Mouse (Mus musculus): ENCODE measurements at regions not wholly inside any gene's neighbourhood (a gene's known extent, or its start where the extent isn't known, plus 50 kb on each side); places are given as distances from the start of the nearest gene placed in this dataset.

DNA sequence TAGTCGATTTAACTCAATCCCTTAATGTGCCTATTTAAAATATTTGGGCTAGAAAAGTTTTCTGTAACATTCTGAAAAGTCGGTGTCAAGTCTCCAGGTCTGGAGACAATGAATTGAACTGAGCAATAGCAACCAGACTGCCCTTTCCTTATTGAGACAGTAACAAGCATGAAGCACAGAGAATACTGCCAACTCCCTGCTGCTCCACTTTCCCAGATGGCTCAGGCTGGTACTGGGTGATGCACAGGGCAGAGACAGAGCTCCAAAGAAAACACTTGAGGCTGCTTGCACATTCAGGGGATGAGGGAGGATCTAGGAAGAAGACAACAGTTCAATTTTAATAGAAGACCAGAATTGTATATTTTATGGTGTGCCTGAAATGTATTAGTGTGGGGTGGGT lies 87.7 kb upstream of the Sorcs1 start:
- peak; percentile 4 for DNase-seq (ENCODE audit: low spot score in 2 of 2)

All from layer of hippocampus, adult 8-10 months (tissue).